Mouse (Mus musculus) adrenal gland, adult 2 months (tissue): ENCODE data around the gene Zfp952. TPM values are rescaled to one million over a fixed set of nuclear protein-coding genes. Genes with fewer than 3 reads are reported as not detected.
"Not testable (repeated sequence)": the region's sequence is repeated elsewhere in the genome, so short reads cannot be mapped to it uniquely, and the experiment has no call there.

Experiments
- DNase-seq: peaks from one replicate; pipeline ENCODE4 v3.0.0; 2021
- long read RNA-seq: library from polyadenylated mRNA; stranded (forward); transcript quantifications from one replicate; pipeline ENCODE4 v2.0.0, GENCODE M21; 2021
- polyA plus RNA-seq: library from polyadenylated mRNA; depleted of rRNA; stranded (reverse); fragments of >200 nt; gene quantifications from 2 replicates; pipeline ENCODE4 v1.2.3, GENCODE M21; 2012; rRNA removed
- total RNA-seq, 2 experiments: library from RNA; stranded (reverse); gene quantifications; 2 replicates each; pipeline ENCODE4 v1.2.3; 2021

Zfp952 gene
- total RNA-seq (10 to 100 TPM in 1 of 2 experiments, 1 to 10 TPM in 1; 8.8 to 11.3 TPM), polyA plus RNA-seq (1.1 and 1.5 TPM in 2 replicates)
- long read RNA-seq, transcript Zfp952-201 (4 exons, 2,950 nt) = major isoform, 5 of 6 reads
- long read RNA-seq, partial matches to known transcripts = 0 of 6 reads
- long read RNA-seq, other reads (novel, unspliced or antisense) = 1 of 6 reads

- peak; percentile 91 for DNase-seq
Observed at GRCm38 (mm10) chr17:32992699-32993474, at the start of gene Zfp952. Zfp952 (plus strand) TSS chr17:32993129.

- no peak for DNase-seq
Observed at GRCm38 (mm10) chr17:32943661-32944060, 49.3 kb upstream of the Zfp952 start.

GRCm38 (mm10) chr17:32944402-32945035 lies 48.4 kb upstream of the Zfp952 start:
- no peak for DNase-seq

- no peak for DNase-seq
Observed at GRCm38 (mm10) chr17:32946716-32947115, 46.2 kb upstream of the Zfp952 start.

- peak; percentile 100 for DNase-seq
Observed at GRCm38 (mm10) chr17:32947215-32947914, 45.6 kb upstream of the Zfp952 start, which contains the start of gene Cyp4f13. Cyp4f13 (minus strand) TSS chr17:32947402.

- DNase-seq = no peak
Observed at GRCm38 (mm10) chr17:32950136-32950535, 42.8 kb upstream of the Zfp952 start.

GRCm38 (mm10) chr17:32951006-32951405 lies 41.9 kb upstream of the Zfp952 start:
- no peak for DNase-seq

GRCm38 (mm10) chr17:32951441-32951840 lies 41.5 kb upstream of the Zfp952 start:
- peak; percentile 84 for DNase-seq

GRCm38 (mm10) chr17:32965253-32965622 lies 27.7 kb upstream of the Zfp952 start:
- DNase-seq = no peak

- DNase-seq = peak; percentile 95
Observed at GRCm38 (mm10) chr17:32965623-32966290, 27.2 kb upstream of the Zfp952 start, which contains the start of gene Zfp472. Zfp472 (plus strand) TSS chr17:32965814.

GRCm38 (mm10) chr17:32981361-32981760 lies 11.6 kb upstream of the Zfp952 start:
- no peak for DNase-seq

GRCm38 (mm10) chr17:32986301-32986700 lies 6.6 kb upstream of the Zfp952 start:
- DNase-seq = no peak

- DNase-seq = peak; percentile 8
Observed at GRCm38 (mm10) chr17:32991965-32992698, 797 bp upstream of the Zfp952 start.

- DNase-seq = no peak
Observed at GRCm38 (mm10) chr17:32998492-32998891, 5.6 kb downstream of the Zfp952 start.

GRCm38 (mm10) chr17:33008337-33008736 lies 15.4 kb downstream of the Zfp952 start:
- DNase-seq = no peak

GRCm38 (mm10) chr17:33020434-33020833 lies 27.5 kb downstream of the Zfp952 start:
- DNase-seq = not testable (repeated sequence)

- DNase-seq = no peak
Observed at GRCm38 (mm10) chr17:33032376-33032775, 39.4 kb downstream of the Zfp952 start.

- DNase-seq = peak; percentile 90
Observed at GRCm38 (mm10) chr17:33032900-33033891, 40.3 kb downstream of the Zfp952 start, which contains the start of gene Zfp763. Zfp763 (minus strand) TSS chr17:33033402.
